Mouse (Mus musculus): ENCODE data around the gene Gm45521.

DNA sequence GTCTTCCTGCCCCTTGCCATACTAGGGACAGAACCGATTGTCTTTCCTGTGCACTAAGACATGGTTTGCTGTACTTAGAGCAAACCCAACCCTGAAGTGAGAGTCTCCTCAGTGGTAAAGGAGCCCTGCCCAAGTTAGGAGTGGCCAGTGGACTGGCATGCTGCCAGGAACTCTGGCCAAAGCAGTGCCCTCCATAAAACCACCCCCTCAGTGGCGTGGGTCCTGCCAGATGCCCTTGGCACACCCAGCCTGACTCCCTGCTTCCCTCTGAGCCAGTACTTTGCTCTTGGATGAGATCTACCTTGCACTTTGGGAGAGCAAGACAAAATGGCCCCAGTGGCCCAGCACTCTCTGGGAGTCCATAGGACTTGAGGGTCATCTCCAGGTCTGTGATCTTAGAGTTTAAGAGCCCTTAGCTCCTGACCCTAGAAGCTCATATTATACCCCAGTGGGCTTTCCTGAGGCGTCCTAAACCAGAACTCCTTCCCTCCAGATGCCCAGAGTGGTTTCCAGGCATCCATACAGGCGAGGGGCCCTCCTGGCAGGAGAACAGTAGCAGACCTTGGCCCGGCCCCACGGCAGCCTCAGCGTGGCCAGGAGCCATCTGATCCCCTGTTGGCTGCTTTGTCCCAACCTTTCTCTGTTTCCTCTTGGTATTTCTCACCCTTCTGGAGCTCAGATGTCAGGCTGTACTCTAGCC is 13.8 kb upstream of the Gm45521 start:
- TF ChIP-seq TCF3 (IDR thresholded peaks at IDR 0.05; ENCODE audit: insufficient read length, low read depth) = no peak
- no peak for TF ChIP-seq MAX (IDR thresholded peaks at IDR 0.05; ENCODE audit: low read depth)
- TF ChIP-seq POLR2AphosphoS2 (IDR thresholded peaks at IDR 0.05; ENCODE audit: insufficient read length, low read depth) = no peak

Data from myocyte (in vitro differentiated cells).